20 mouse cellular contexts compared by ENCODE assay signal in the genomic region with DNA sequence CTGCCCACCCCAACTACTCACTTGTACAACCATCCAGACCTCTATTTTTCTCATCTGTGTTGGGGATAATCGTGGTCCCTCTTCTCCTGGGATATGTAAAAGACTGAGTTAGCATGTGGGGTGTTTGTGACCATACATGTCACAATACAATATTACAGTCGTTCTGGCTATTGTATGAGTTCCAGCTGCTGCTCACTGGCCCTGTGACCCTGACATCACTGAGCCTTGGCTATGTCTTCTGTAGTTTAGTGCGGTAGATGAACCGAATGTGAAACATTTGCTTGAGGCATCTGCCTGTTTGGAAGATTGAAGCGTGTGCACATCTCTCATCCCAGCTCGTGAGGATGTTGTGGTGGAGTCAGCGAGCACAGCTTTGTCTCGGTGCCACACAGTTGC.
A peak's percentile ranks its signal among the peaks of the same experiment; 100 is the strongest.
DNase-seq lines count a peak whose midpoint lies in the region; ATAC-seq and TF ChIP-seq lines count a peak whose summit lies in the region.
"Had no signal": no experiment of that assay in that cellular context is flagged by ENCODE, and none has a peak within 500 bp of the region (broad histone marks: within the 10 kb centered on the region; RNA-seq: fewer than 3 reads in every experiment).

No protein-coding gene starts in this region.

- H3K27ac ChIP-seq in limb, embryonic 13.5 days = peak overlapping the region; percentile 64; the same call in 1 of the 2 replicates
- no peak overlapping the region for H3K27ac ChIP-seq in limb, embryonic 10.5 days
- H3K27ac ChIP-seq in lung, postnatal 0 days (ENCODE audit: low read length) = no peak overlapping the region
- no peak overlapping the region; the same call in 1 of the 2 replicates for H3K27ac ChIP-seq in intestine, postnatal 0 days (ENCODE audit: low read depth, low read length)
- H3K27ac ChIP-seq: hindbrain, embryonic 10.5 days; layer of hippocampus, adult 2 months had no signal

- ATAC-seq in limb, embryonic 13.5 days (ENCODE audit: low FRiP score, low read depth) = no peak
- ATAC-seq in lung, postnatal 0 days = peak; percentile 34; the same call in 1 of the 2 replicates
- no peak for ATAC-seq in intestine, postnatal 0 days
- ATAC-seq: hindbrain, embryonic 16.5 days had no signal

- no peak for TF ChIP-seq EP300 in lung, postnatal 0 days (IDR thresholded peaks at IDR 0.05)

- H3K9ac ChIP-seq in limb, embryonic 13.5 days = no peak overlapping the region
- H3K9ac ChIP-seq in lung, postnatal 0 days (replicated peaks; ENCODE audit: low read depth) = no peak overlapping the region
- H3K9ac ChIP-seq in intestine, postnatal 0 days (ENCODE audit: low read depth, low read length) = no peak overlapping the region
- H3K9ac ChIP-seq: heart, embryonic 12.5 days had no signal

- no peak overlapping the region for H3K4me3 ChIP-seq in limb, embryonic 13.5 days
- no peak overlapping the region for H3K4me3 ChIP-seq in limb, embryonic 10.5 days
- no peak overlapping the region for H3K4me3 ChIP-seq in lung, postnatal 0 days (ENCODE audit: low read depth, low read length)
- no peak overlapping the region for H3K4me3 ChIP-seq in intestine, postnatal 0 days (ENCODE audit: low read depth, low read length)
- H3K4me3 ChIP-seq: heart, embryonic 12.5 days; hindbrain, embryonic 10.5 days; layer of hippocampus, adult 2 months had no signal

- peaks cover 47% of the 10 kb centered on the region for H3K4me1 ChIP-seq in limb, embryonic 13.5 days
- no peaks in the 10 kb centered on the region; the same call in 1 of the 2 replicates for H3K4me1 ChIP-seq in limb, embryonic 10.5 days
- H3K4me1 ChIP-seq in lung, postnatal 0 days (ENCODE audit: insufficient read depth, low read depth, low read length) = 0 out of 2 replicates have a peak, but pooled peaks cover 4% of the 10 kb centered on the region
- peaks cover 16% of the 10 kb centered on the region for H3K4me1 ChIP-seq in intestine, postnatal 0 days (replicated peaks; ENCODE audit: control insufficient read depth, insufficient read depth, low read length)

- TF ChIP-seq CTCF in lung, postnatal 0 days (IDR thresholded peaks at IDR 0.05) = no peak
- TF ChIP-seq CTCF in intestine, postnatal 0 days (IDR thresholded peaks at IDR 0.05; ENCODE audit: low read depth) = no peak

- 86% methylated on average over 8 of the region's 8 CpGs for WGBS in limb, embryonic 13.5 days
- 90% methylated on average over 8 of the region's 8 CpGs for WGBS in limb, embryonic 10.5 days
- WGBS in lung, postnatal 0 days = 63% methylated on average over 8 of the region's 8 CpGs
- 76% methylated on average over 8 of the region's 8 CpGs for WGBS in intestine, postnatal 0 days

- no peak overlapping the region for H3K4me2 ChIP-seq in limb, embryonic 13.5 days (replicated peaks)
- H3K4me2 ChIP-seq in lung, postnatal 0 days (replicated peaks; ENCODE audit: low read depth, low read length) = no peak overlapping the region
- peak overlapping the region; percentile 37; the same call in 1 of the 2 replicates for H3K4me2 ChIP-seq in intestine, postnatal 0 days (replicated peaks; ENCODE audit: low read depth)
- H3K4me2 ChIP-seq: heart, embryonic 12.5 days; midbrain, embryonic 11.5 days had no signal

- H3K36me3 ChIP-seq in limb, embryonic 13.5 days = no peaks in the 10 kb centered on the region
- H3K36me3 ChIP-seq in limb, embryonic 10.5 days = no peaks in the 10 kb centered on the region
- no peaks in the 10 kb centered on the region for H3K36me3 ChIP-seq in lung, postnatal 0 days (ENCODE audit: insufficient read depth, low read length)
- H3K36me3 ChIP-seq in intestine, postnatal 0 days (ENCODE audit: control insufficient read depth, insufficient read depth) = peaks cover 1% of the 10 kb centered on the region; the same call in 1 of the 2 replicates
- H3K36me3 ChIP-seq: heart, embryonic 12.5 days; hindbrain, embryonic 10.5 days had no signal

- H3K27me3 ChIP-seq in limb, embryonic 13.5 days = no peaks in the 10 kb centered on the region
- no peaks in the 10 kb centered on the region for H3K27me3 ChIP-seq in limb, embryonic 10.5 days (ENCODE audit: low read depth, poor library complexity, severe bottlenecking)
- H3K27me3 ChIP-seq in lung, postnatal 0 days (replicated peaks; ENCODE audit: insufficient read depth, low read length) = no peaks in the 10 kb centered on the region
- H3K27me3 ChIP-seq in intestine, postnatal 0 days (replicated peaks; ENCODE audit: control insufficient read depth, insufficient read depth, low read length) = no peaks in the 10 kb centered on the region
- H3K27me3 ChIP-seq: heart, embryonic 12.5 days had no signal

- H3K9me3 ChIP-seq in limb, embryonic 13.5 days = no peaks in the 10 kb centered on the region
- H3K9me3 ChIP-seq in limb, embryonic 10.5 days (replicated peaks) = no peaks in the 10 kb centered on the region
- H3K9me3 ChIP-seq in lung, postnatal 0 days (ENCODE audit: low read length) = no peaks in the 10 kb centered on the region
- no peaks in the 10 kb centered on the region for H3K9me3 ChIP-seq in intestine, postnatal 0 days (ENCODE audit: control insufficient read depth)
- H3K9me3 ChIP-seq: heart, embryonic 12.5 days; hindbrain, embryonic 10.5 days had no signal

- no peak for DNase-seq in limb, embryonic 10.5 days (ENCODE audit: low spot score)
- peak; percentile 38 for DNase-seq in lung, postnatal 0 days (ENCODE audit: low spot score)
- no peak for DNase-seq in lung, postnatal 10 days
- no peak for DNase-seq in testis, postnatal 10 days (ENCODE audit: low spot score)
- no peak for DNase-seq in right cerebral cortex, postnatal 25 days
- DNase-seq: cerebellum, adult 18-20 months; cerebellum, postnatal 14 days; gastrocnemius, postnatal 25 days; heart, adult 18-20 months; heart, postnatal 10 days; kidney, adult 8-10 months; spleen, adult 18-20 months; thymus, postnatal 25 days had no signal
